Mouse (Mus musculus): ENCODE data around the gene Spata32. TPM values are rescaled to one million over a fixed set of nuclear protein-coding genes. Genes with fewer than 3 reads are reported as not detected.

The Spata32 gene
- total and polyA plus RNA-seq, 2 experiments: not detected

DNA sequence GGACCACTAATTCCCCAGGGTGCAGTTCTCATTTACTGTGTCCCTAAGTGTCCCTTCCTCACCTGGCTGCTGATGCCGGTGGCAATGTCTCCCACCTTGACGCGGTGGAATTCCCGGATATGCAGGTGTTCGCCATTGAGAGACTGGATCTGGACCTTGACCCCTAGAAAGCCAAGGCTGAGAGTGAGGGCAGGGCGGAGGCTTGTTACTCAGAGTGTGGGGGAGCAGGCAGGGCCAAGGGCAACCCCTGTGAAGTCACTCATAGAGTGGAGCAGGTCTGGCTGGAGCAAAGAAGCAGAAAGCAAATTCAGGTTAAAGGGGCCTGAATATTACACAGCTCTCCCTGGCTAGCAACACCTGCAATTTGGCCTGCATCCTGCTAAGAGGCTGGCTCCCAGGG lies 3.2 kb upstream of the Spata32 start:
- WGBS: 90% methylated on average over 6 of the region's 6 CpGs

DNA sequence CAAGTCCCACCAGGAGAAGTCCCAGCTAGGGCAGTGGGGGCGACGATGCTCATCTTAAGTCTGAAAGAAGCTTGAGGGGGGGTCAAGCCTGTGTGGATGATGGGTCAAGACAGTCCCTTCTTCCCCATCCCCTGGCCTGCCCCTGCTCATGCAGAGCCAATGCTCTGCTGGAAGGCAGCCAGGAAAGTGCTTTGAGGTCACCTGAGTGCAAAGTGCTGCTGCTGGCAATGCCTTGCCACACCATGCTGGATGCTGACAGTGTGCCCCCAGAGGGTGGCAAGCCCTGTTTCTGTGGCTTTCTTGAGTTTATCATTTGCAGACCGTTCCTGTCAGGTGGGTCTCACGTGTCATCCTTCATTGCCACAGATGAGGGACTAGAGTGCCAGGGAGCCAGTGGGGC lies 1.8 kb upstream of the Spata32 start:
- H3K27me3 ChIP-seq (ENCODE audit: control insufficient read depth, insufficient read depth, low read length): no peaks in the 10 kb centered on the region
- no peak for TF ChIP-seq POLR2A (IDR thresholded peaks at IDR 0.05; ENCODE audit: extremely low read depth, insufficient read depth, low read length)
- no peak for TF ChIP-seq CTCF (IDR thresholded peaks at IDR 0.05; ENCODE audit: low read depth, low read length)
- no peaks in the 10 kb centered on the region; the same call in 1 of the 2 replicates for H3K36me3 ChIP-seq (ENCODE audit: control insufficient read depth, insufficient read depth, low read length)
- no peak overlapping the region for H3K27ac ChIP-seq (replicated peaks; ENCODE audit: insufficient read depth, low read depth, low read length)
- no peak overlapping the region for H3K9ac ChIP-seq (ENCODE audit: low read depth, low read length)
- no peak for DNase-seq (ENCODE audit: extremely low read depth, low read depth, low spot score)
- no peaks in the 10 kb centered on the region for H3K79me2 ChIP-seq (ENCODE audit: control insufficient read depth, insufficient read depth, low read length)
- WGBS: 90% methylated on average over 4 of the region's 4 CpGs
- no peak overlapping the region for H3K4me3 ChIP-seq (ENCODE audit: insufficient read depth, low read depth, low read length)
- peaks cover 8% of the 10 kb centered on the region; the same call in 1 of the 2 replicates for H3K4me1 ChIP-seq (ENCODE audit: control insufficient read depth, insufficient read depth, low read length)

More for the DNA sequence above, 3.2 kb upstream of the Spata32 start:
- Histone ChIP-seq H3K4me1 (ENCODE audit: control insufficient read depth, insufficient read depth, low read length) (peaks cover 8% of the 10 kb centered on the region; the same call in 1 of the 2 replicates), H3K27ac (replicated peaks; ENCODE audit: insufficient read depth, low read depth, low read length) (no peak overlapping the region), H3K9ac (ENCODE audit: low read depth, low read length) (no peak overlapping the region), H3K79me2 (ENCODE audit: control insufficient read depth, insufficient read depth, low read length) (no peaks in the 10 kb centered on the region), H3K4me3 (ENCODE audit: insufficient read depth, low read depth, low read length) (no peak overlapping the region), H3K27me3 (ENCODE audit: control insufficient read depth, insufficient read depth, low read length) (no peaks in the 10 kb centered on the region), H3K36me3 (ENCODE audit: control insufficient read depth, insufficient read depth, low read length) (no peaks in the 10 kb centered on the region; the same call in 1 of the 2 replicates)
- TF ChIP-seq CTCF (IDR thresholded peaks at IDR 0.05; ENCODE audit: low read depth, low read length) (no peak), POLR2A (IDR thresholded peaks at IDR 0.05; ENCODE audit: extremely low read depth, insufficient read depth, low read length) (no peak)
- DNase-seq (ENCODE audit: extremely low read depth, low read depth, low spot score): no peak

DNA sequence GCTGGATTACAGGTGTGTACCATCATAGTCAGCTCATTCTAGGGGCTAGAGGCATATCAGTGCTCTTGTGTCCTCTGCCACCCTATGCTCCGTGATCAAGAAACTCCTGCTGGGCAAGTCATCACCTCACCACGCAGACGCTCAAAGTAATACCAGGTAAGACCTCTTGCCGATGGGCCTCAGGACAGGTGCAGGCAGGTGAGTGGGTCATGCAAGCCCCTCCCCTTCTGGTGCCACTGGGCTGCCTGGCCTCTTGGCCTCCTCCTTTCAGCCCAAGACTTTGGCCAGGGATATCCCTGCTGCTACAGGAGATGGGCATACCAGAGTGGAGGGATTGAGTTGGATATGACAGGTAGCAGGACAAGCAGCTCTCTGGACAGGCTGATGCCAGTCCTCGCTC lies 1.0 kb upstream of the Spata32 start:
- Histone ChIP-seq H3K4me3 (ENCODE audit: insufficient read depth, low read depth, low read length) (no peak overlapping the region), H3K36me3 (ENCODE audit: control insufficient read depth, insufficient read depth, low read length) (no peaks in the 10 kb centered on the region), H3K79me2 (ENCODE audit: control insufficient read depth, insufficient read depth, low read length) (no peaks in the 10 kb centered on the region), H3K4me1 (ENCODE audit: control insufficient read depth, insufficient read depth, low read length) (peaks cover 8% of the 10 kb centered on the region; the same call in 1 of the 2 replicates), H3K27ac (replicated peaks; ENCODE audit: insufficient read depth, low read depth, low read length) (no peak overlapping the region), H3K9ac (ENCODE audit: low read depth, low read length) (no peak overlapping the region), H3K27me3 (ENCODE audit: control insufficient read depth, insufficient read depth, low read length) (no peaks in the 10 kb centered on the region)
- WGBS: 94% methylated on average over 5 of the region's 5 CpGs
- TF ChIP-seq CTCF (IDR thresholded peaks at IDR 0.05; ENCODE audit: low read depth, low read length) (no peak), POLR2A (IDR thresholded peaks at IDR 0.05; ENCODE audit: extremely low read depth, insufficient read depth, low read length) (no peak)
- DNase-seq (ENCODE audit: extremely low read depth, low read depth, low spot score): no peak

DNA sequence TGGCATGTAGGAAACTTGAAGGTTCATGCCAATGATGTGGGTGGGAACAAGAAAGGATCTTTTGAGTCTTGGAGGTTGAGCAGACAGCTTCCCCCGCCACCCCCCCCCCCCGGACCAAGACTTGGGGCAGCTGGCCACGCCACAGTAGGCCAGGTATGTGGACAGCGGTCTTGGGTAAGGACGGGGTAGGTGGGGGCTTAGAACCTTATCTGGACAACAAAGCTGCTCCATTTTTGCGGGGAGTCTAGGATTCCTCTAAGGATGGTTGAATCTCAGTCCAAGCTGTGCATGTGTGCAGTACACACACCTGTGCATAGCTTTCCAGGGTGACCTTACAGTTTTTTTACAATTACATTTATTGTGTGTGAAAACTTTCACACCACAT lies 277 bp upstream of the Spata32 start:
- Histone ChIP-seq H3K4me1 (ENCODE audit: control insufficient read depth, insufficient read depth, low read length) (peaks cover 8% of the 10 kb centered on the region; the same call in 1 of the 2 replicates), H3K36me3 (ENCODE audit: control insufficient read depth, insufficient read depth, low read length) (no peaks in the 10 kb centered on the region), H3K27ac (replicated peaks; ENCODE audit: insufficient read depth, low read depth, low read length) (no peak overlapping the region), H3K27me3 (ENCODE audit: control insufficient read depth, insufficient read depth, low read length) (0 out of 2 replicates have a peak, but pooled peaks cover 3% of the 10 kb centered on the region), H3K9ac (ENCODE audit: low read depth, low read length) (no peak overlapping the region; the same call in 1 of the 2 replicates), H3K79me2 (ENCODE audit: control insufficient read depth, insufficient read depth, low read length) (no peaks in the 10 kb centered on the region), H3K4me3 (ENCODE audit: insufficient read depth, low read depth, low read length) (peak overlapping the region; percentile 50; the same call in 1 of the 2 replicates)
- no peak for DNase-seq (ENCODE audit: extremely low read depth, low read depth, low spot score)
- whole genome bisulfite sequencing: 47% methylated on average over 6 of the region's 6 CpGs
- no peak for TF ChIP-seq POLR2A (IDR thresholded peaks at IDR 0.05; ENCODE audit: extremely low read depth, insufficient read depth, low read length)
- no peak for TF ChIP-seq CTCF (IDR thresholded peaks at IDR 0.05; ENCODE audit: low read depth, low read length)

DNA sequence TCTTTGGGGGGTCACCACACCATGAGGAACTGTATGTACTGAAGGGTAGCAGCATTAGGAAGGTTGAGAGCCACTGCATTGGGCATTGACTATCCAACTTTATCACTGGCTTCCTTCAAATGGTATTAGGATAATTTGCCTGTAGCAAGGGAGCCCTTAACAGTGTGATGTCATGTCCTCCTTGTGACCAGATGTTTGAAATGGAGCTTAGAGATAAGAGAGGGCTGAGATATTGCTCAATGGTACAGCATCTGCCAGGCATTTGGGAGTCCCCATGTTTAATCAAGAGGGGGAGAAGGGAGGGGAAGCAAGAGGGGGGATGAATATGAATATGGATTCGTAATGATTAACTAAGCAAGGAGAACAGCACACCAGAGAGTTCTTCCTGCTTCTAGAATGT lies 2.9 kb downstream of the Spata32 start:
- H3K36me3 ChIP-seq (ENCODE audit: control insufficient read depth, insufficient read depth, low read length): no peaks in the 10 kb centered on the region
- no peak overlapping the region for H3K4me3 ChIP-seq (ENCODE audit: insufficient read depth, low read depth, low read length)
- no peaks in the 10 kb centered on the region for H3K79me2 ChIP-seq (ENCODE audit: control insufficient read depth, insufficient read depth, low read length)
- no peak overlapping the region for H3K9ac ChIP-seq (ENCODE audit: low read depth, low read length)
- 0 out of 2 replicates have a peak, but pooled peaks cover 3% of the 10 kb centered on the region for H3K27me3 ChIP-seq (ENCODE audit: control insufficient read depth, insufficient read depth, low read length)
- TF ChIP-seq POLR2A (IDR thresholded peaks at IDR 0.05; ENCODE audit: extremely low read depth, insufficient read depth, low read length): no peak
- TF ChIP-seq CTCF (IDR thresholded peaks at IDR 0.05; ENCODE audit: low read depth, low read length): no peak
- peaks cover 8% of the 10 kb centered on the region; the same call in 1 of the 2 replicates for H3K4me1 ChIP-seq (ENCODE audit: control insufficient read depth, insufficient read depth, low read length)
- WGBS: 71% methylated on average over 1 of the region's 1 CpGs
- DNase-seq (ENCODE audit: extremely low read depth, low read depth, low spot score): no peak
- H3K27ac ChIP-seq (replicated peaks; ENCODE audit: insufficient read depth, low read depth, low read length): no peak overlapping the region

DNA sequence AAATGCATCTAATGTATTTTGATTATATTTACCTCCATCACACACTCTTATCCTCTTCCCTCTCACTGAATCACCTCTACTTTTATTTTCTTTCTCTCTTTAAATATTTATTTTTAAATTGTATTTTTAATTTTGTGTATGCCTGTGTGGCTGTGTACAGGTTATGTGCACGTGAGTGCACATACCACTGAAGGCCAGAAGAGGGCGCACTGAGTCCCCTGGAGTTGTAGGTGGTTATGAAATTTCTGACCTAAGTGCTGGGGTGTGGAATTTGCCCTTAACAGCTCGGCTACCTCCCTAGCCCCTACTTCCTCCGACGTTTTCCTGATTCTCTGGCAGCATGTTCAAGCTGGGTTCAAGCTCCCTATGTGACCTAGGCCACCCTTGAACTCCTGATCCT lies 4.5 kb downstream of the Spata32 start:
- WGBS: 84% methylated on average over 5 of the region's 5 CpGs
- Histone ChIP-seq H3K9ac (ENCODE audit: low read depth, low read length) (no peak overlapping the region), H3K36me3 (ENCODE audit: control insufficient read depth, insufficient read depth, low read length) (no peaks in the 10 kb centered on the region), H3K4me1 (ENCODE audit: control insufficient read depth, insufficient read depth, low read length) (peaks cover 8% of the 10 kb centered on the region; the same call in 1 of the 2 replicates), H3K27ac (replicated peaks; ENCODE audit: insufficient read depth, low read depth, low read length) (no peak overlapping the region), H3K79me2 (ENCODE audit: control insufficient read depth, insufficient read depth, low read length) (no peaks in the 10 kb centered on the region), H3K4me3 (ENCODE audit: insufficient read depth, low read depth, low read length) (no peak overlapping the region), H3K27me3 (ENCODE audit: control insufficient read depth, insufficient read depth, low read length) (0 out of 2 replicates have a peak, but pooled peaks cover 3% of the 10 kb centered on the region)
- no peak for DNase-seq (ENCODE audit: extremely low read depth, low read depth, low spot score)
- TF ChIP-seq CTCF (IDR thresholded peaks at IDR 0.05; ENCODE audit: low read depth, low read length) (peak; percentile 8; the same call in 1 of the 2 replicates), POLR2A (IDR thresholded peaks at IDR 0.05; ENCODE audit: extremely low read depth, insufficient read depth, low read length) (no peak)

All from liver, adult 2 months (tissue).